In the genomic region with DNA sequence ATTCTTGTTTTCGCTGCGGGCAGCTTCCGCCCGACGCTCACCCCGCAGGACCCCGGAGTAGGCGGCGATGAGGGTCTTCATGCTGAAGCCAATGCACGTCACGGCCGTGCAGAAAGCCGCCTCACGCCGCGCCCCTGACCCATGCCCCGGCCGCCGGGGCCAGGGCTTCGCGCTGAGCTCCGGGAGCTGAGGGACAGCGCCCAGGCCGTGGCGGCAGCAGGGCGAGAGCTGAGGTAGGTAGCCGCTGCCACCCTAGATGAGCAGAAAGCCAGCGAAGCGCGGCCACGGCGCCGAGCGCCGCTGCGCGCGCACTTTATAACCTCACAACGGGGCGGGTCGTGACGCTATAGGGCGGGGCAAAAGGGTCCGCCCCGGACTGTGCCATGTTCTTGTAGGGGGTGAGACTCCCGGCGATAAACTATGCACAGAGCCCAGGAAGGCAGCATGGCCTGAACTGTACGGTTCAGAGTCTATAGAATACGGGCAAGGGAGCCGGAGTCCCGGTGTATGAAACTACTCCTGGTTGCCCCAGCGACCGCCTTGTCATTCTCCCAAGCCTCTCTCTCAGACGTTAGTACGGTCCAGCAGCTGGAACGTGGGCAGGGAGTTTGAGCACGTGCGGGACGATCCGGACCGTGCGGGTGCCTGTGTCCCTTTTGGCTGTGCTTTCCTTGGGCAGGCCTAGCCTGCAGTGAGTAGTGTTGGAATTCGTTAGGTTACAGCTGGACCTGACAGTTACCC, we compare ENCODE assay signal across 8 mouse cellular contexts. TPM values are rescaled to one million over a fixed set of nuclear protein-coding genes. Genes with fewer than 3 reads are reported as not detected.
A peak's percentile ranks its signal among the peaks of the same experiment; 100 is the strongest.
DNase-seq lines count a peak whose midpoint lies in the region; ATAC-seq lines count a peak whose summit lies in the region.

A gene (minus strand): TSS at position 288 of the 741 bp plus-strand sequence.

- no peaks in the 10 kb centered on the region for H3K9me3 ChIP-seq in hindbrain, embryonic 15.5 days

- no peaks in the 10 kb centered on the region for H3K36me3 ChIP-seq in hindbrain, embryonic 15.5 days

- 0 out of 2 replicates have a peak, but pooled peaks cover 4% of the 10 kb centered on the region for H3K27me3 ChIP-seq in hindbrain, embryonic 15.5 days

- peak within 1 kb of the TSS; percentile 65 for H3K9ac ChIP-seq in hindbrain, embryonic 15.5 days

- under 1% methylated on average over 63 of the region's 63 CpGs for WGBS in hindbrain, embryonic 15.5 days

- ATAC-seq in hindbrain, embryonic 15.5 days (ENCODE audit: low FRiP score, low read depth): peak; percentile 95

- peak; percentile 83 for DNase-seq in R1 (ENCODE audit: low read depth, low spot score)
- DNase-seq in cerebellum, postnatal 25 days: peak; percentile 95 to 97
- peak; percentile 92 to 93 for DNase-seq in frontal cortex, postnatal 36 days (ENCODE audit: low spot score in 2 of 2)
- DNase-seq in left cerebral cortex, adult 11 months (ENCODE audit: low spot score): peak; percentile 79
- DNase-seq in lung, postnatal 4 days: peak; percentile 93
- DNase-seq in retina, postnatal 7 days (ENCODE audit: low read depth, low spot score): peak; percentile 89
- DNase-seq in urinary bladder, adult 2 months (ENCODE audit: low spot score): peak; percentile 99

- H3K4me3 ChIP-seq in hindbrain, embryonic 15.5 days: peak within 1 kb of the TSS; percentile 56

- peak within 1 kb of the TSS; percentile 82 for H3K27ac ChIP-seq in hindbrain, embryonic 15.5 days (replicated peaks)

- H3K4me1 ChIP-seq in hindbrain, embryonic 15.5 days (replicated peaks): peaks cover 16% of the 10 kb centered on the region; the same call in 1 of the 2 replicates

- peak within 1 kb of the TSS; percentile 82 for H3K4me2 ChIP-seq in hindbrain, embryonic 15.5 days

RNA-seq across cellular contexts. Expression of the gene that starts here (rescaled TPM):
- 18.9 and 22.1 TPM in 2 replicates for polyA plus RNA-seq in hindbrain, embryonic 15.5 days (2015; fragmentation: Nextera tagmentation; extraction: Ambion mirVana)
- 82.3 and 95.8 TPM in 2 replicates for polyA plus RNA-seq in urinary bladder, adult 2 months (2012; rRNA removed)

Comparison
In these comparisons a context has a peak if more than half of its experiments do, and no peak if none do; other contexts are left out.
1. Peak in every context shown above with its lines: DNase-seq, ATAC-seq, H3K4me3 ChIP-seq and H3K27ac ChIP-seq.